Mouse (Mus musculus) fibroblast of lung, adult 2 months (primary cell): Measurements from ENCODE around the gene Pla2g4a.
"Not testable (repeated sequence)": the region's sequence is repeated elsewhere in the genome, so short reads cannot be mapped to it uniquely, and the experiment has no call there.

Experiments used
- DNase-seq: peaks from one replicate; pipeline ENCODE4 v3.0.0-alpha.2; 2011; ENCODE audit warnings: low read depth

The Pla2g4a gene

GRCm38 (mm10) chr1:149937825-149938224, 23.3 kb downstream of the Pla2g4a start:
- no peak for DNase-seq

GRCm38 (mm10) chr1:149929140-149929539, 31.9 kb downstream of the Pla2g4a start:
- no peak for DNase-seq

- DNase-seq: not testable (repeated sequence)
These were observed 37.4 kb downstream of the Pla2g4a start for GRCm38 (mm10) chr1:149923737-149924136.

GRCm38 (mm10) chr1:149922219-149922618, 38.9 kb downstream of the Pla2g4a start:
- no peak for DNase-seq

- DNase-seq: no peak
These were observed 39.8 kb downstream of the Pla2g4a start for GRCm38 (mm10) chr1:149921325-149921724.

GRCm38 (mm10) chr1:149919301-149919700, 41.8 kb downstream of the Pla2g4a start:
- no peak for DNase-seq

GRCm38 (mm10) chr1:149912984-149913383, 48.1 kb downstream of the Pla2g4a start:
- no peak for DNase-seq

GRCm38 (mm10) chr1:149911050-149911449, 50.0 kb downstream of the Pla2g4a start:
- DNase-seq: no peak

GRCm38 (mm10) chr1:149898001-149898625, 63.0 kb downstream of the Pla2g4a start:
- DNase-seq: no peak

- DNase-seq: no peak
These were observed 64.5 kb downstream of the Pla2g4a start for GRCm38 (mm10) chr1:149896590-149896989.

- DNase-seq: no peak
These were observed 66.2 kb downstream of the Pla2g4a start for GRCm38 (mm10) chr1:149894940-149895339.

GRCm38 (mm10) chr1:149893903-149894302, 67.2 kb downstream of the Pla2g4a start:
- peak; percentile 20 for DNase-seq

- no peak for DNase-seq
These were observed 70.0 kb downstream of the Pla2g4a start for GRCm38 (mm10) chr1:149891057-149891456.

- DNase-seq: no peak
These were observed 78.6 kb downstream of the Pla2g4a start for GRCm38 (mm10) chr1:149882419-149883025.

GRCm38 (mm10) chr1:149878175-149878574, 82.9 kb downstream of the Pla2g4a start:
- DNase-seq: no peak

- no peak for DNase-seq
These were observed 84.6 kb downstream of the Pla2g4a start for GRCm38 (mm10) chr1:149876502-149876901.

GRCm38 (mm10) chr1:149871625-149872024, 89.5 kb downstream of the Pla2g4a start:
- no peak for DNase-seq

GRCm38 (mm10) chr1:149867323-149867722, 93.8 kb downstream of the Pla2g4a start:
- no peak for DNase-seq

GRCm38 (mm10) chr1:149866202-149866601, 94.9 kb downstream of the Pla2g4a start:
- DNase-seq: no peak

- peak; percentile 53 for DNase-seq
These were observed 98.3 kb downstream of the Pla2g4a start for GRCm38 (mm10) chr1:149862801-149863200.

GRCm38 (mm10) chr1:149862181-149862580, 98.9 kb downstream of the Pla2g4a start:
- DNase-seq: no peak

- DNase-seq: peak; percentile 74
These were observed 99.5 kb downstream of the Pla2g4a start for GRCm38 (mm10) chr1:149861543-149861942.

- DNase-seq: no peak
These were observed 102.4 kb downstream of the Pla2g4a start for GRCm38 (mm10) chr1:149858734-149859133.

GRCm38 (mm10) chr1:149856720-149857119, 104.4 kb downstream of the Pla2g4a start:
- no peak for DNase-seq
